Mouse (Mus musculus) liver, embryonic 12.5 days (tissue): Measurements from ENCODE around the gene Tatdn3. TPM values are rescaled to one million over a fixed set of nuclear protein-coding genes. Genes with fewer than 3 reads are reported as not detected.
"Not testable (repeated sequence)": the region's sequence is repeated elsewhere in the genome, so short reads cannot be mapped to it uniquely, and the experiment has no call there.

Experiments
- ATAC-seq: fragments of 200-750 bp; cut with Nextera tagmentation; 2 replicates; pipeline ENCODE4 v1.8.0; 2017; ENCODE audit warnings: moderate number of reproducible peaks, mild to moderate bottlenecking, moderate library complexity
- H3K27ac ChIP-seq: fragments of 300-500 bp; sonication (generic); 2 replicates; pipeline ENCODE4 v1.5.1; 2016; ENCODE audit warnings: mild to moderate bottlenecking
- H3K27me3 ChIP-seq: fragments of 300-500 bp; sonication (generic); replicated peaks from 2 replicates; pipeline ENCODE4 v1.6.1; 2016; ENCODE audit warnings: mild to moderate bottlenecking, moderate library complexity
- H3K36me3 ChIP-seq: fragments of 300-500 bp; sonication (generic); 2 replicates; pipeline ENCODE4 v1.6.1; 2016; ENCODE audit warnings: mild to moderate bottlenecking, moderate library complexity
- H3K4me1 ChIP-seq: fragments of 300-500 bp; sonication (generic); 2 replicates; pipeline ENCODE4 v1.6.1; 2016
- H3K4me2 ChIP-seq: fragments of 300-500 bp; sonication (generic); 2 replicates; pipeline ENCODE4 v1.6.1; 2016; ENCODE audit warnings: mild to moderate bottlenecking, moderate library complexity
- H3K4me3 ChIP-seq: fragments of 300-500 bp; sonication (generic); 2 replicates; pipeline ENCODE4 v1.5.1; 2016; ENCODE audit warnings: mild to moderate bottlenecking, moderate library complexity
- H3K9ac ChIP-seq: fragments of 300-500 bp; sonication (generic); 2 replicates; pipeline ENCODE4 v1.6.1; 2016; ENCODE audit warnings: mild to moderate bottlenecking, moderate library complexity
- H3K9me3 ChIP-seq: fragments of 300-500 bp; sonication (generic); replicated peaks from 2 replicates; pipeline ENCODE4 v1.6.1; 2016; ENCODE audit warnings: mild to moderate bottlenecking, moderate library complexity
- WGBS: fragments of 180-500 bp; shearing (Covaris S2); methylation state at CpG from one replicate; pipeline ENCODE4 v1.1.7; 2016; ENCODE audit not compliant: insufficient replicate concordance; 5-methylcytosine and 5-hydroxymethylcytosine counted together
- polyA plus RNA-seq: library from polyadenylated mRNA; unstranded; fragments of >200 nt; fragmentation: Nextera tagmentation; extraction: Ambion mirVana; gene quantifications from 2 replicates; pipeline ENCODE4 v1.2.1, GENCODE M21; 2016

The Tatdn3 gene
- polyA plus RNA-seq, 1 experiment from 2014 or later = 9.8 TPM

DNA sequence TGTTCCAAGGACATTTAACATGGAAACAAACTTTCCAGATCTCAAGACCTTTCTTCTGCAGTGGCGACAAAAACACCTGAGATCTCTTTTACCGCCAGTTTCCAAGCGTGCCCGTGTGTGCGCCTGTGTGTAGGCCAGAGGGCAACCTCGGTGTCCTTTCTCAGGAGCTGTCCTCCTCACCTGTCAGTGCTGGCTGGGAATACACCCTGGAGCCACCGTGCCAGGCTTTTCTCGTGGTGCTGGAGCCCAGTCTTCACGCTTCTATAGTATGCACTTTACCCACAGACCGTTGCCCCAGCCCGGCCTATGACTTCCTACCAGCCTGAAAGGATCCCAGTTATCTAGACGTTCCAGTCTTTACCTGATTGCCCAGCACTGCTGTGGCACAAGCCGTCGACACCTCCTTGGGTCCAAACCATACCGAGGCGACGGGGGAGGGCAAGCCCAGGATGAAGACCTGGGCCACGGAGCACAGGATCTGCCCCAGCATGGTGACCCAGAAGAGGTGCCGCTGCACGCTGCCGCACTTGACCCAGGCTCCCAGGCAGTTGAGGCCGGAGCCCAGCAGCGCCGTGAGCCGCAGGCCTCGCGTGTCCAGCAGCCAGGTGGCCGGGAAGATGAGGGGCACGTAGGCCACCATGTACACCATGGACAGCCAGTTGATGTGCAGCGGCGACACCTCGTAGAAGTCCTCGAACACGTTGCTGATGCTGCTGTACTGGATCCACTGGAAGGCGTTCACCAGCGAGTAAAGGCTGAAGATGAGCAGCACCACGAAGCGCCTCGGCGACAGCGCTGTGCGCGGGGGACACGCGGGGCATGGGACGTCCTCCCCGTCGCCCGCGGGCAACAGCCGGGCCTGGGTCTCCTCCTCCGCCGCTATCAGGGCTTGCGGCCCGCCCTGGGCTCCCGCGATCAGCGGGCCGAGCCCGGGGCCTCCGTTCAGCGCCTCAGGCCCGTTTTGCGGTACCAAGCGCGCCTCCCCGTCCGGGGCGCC is 37.4 kb downstream of the Tatdn3 start:
- H3K9me3 ChIP-seq = no peaks in the 10 kb centered on the region
- no peaks in the 10 kb centered on the region for H3K27me3 ChIP-seq
- peak; percentile 47 for ATAC-seq
- peaks cover 12% of the 10 kb centered on the region for H3K36me3 ChIP-seq
- H3K9ac ChIP-seq = peak overlapping the region; percentile 89
- H3K4me3 ChIP-seq = peak overlapping the region; percentile 84
- peaks cover 27% of the 10 kb centered on the region for H3K4me1 ChIP-seq
- peak overlapping the region; percentile 86 for H3K27ac ChIP-seq
- WGBS = 3% methylated on average over 68 of the region's 69 CpGs
- peak overlapping the region; percentile 100 for H3K4me2 ChIP-seq

DNA sequence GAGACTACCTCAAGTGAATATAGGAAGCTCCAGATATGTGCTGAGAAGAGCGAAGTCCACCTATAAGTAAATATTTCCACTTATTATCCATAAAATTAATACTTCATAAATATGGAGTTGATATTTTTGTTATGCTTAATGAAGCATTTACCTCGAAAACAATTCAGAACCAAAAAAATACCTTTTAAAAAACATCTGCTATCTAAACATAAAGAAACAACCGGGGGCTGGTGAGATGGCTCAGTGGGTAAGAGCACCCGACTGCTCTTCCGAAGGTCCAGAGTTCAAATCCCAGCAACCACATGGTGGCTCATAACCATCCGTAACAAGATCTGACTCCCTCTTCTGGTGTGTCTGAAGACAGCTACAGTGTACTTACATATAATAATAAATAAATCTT is 38.9 kb downstream of the Tatdn3 start:
- not testable (repeated sequence) for H3K27me3 ChIP-seq, H3K27ac ChIP-seq, H3K4me2 ChIP-seq, H3K9me3 ChIP-seq, ATAC-seq, H3K4me3 ChIP-seq, H3K9ac ChIP-seq
- Histone ChIP-seq H3K4me1 (peaks cover 27% of the 10 kb centered on the region), H3K36me3 (peaks cover 19% of the 10 kb centered on the region)
- 83% methylated on average over 6 of the region's 6 CpGs for WGBS

- H3K9ac ChIP-seq = no peak overlapping the region
- 73% methylated on average over 2 of the region's 2 CpGs for WGBS
Measured at GRCm38 (mm10) chr1:191023140-191023539, 39.6 kb downstream of the Tatdn3 start.

DNA sequence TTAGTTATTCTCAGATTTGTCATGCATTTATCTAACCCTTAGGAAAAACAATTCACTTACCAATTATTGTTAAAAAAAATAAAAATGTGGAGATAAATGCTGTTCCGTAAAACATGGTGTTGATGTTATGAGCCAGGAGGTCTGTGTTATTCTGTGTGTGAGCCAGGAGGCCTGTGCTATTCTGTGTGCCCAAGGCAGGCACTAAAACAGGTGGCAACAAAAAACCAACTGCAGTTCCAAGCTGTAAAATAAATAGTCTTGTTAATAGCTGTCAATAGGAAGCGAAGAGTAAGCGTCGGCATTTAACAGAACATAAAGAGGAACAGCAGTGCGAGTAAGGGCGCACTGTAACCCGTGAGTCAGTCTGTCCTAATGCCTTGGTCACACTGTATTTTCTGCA is 41.7 kb downstream of the Tatdn3 start:
- H3K27ac ChIP-seq = no peak overlapping the region
- WGBS = 86% methylated on average over 7 of the region's 7 CpGs
- H3K4me3 ChIP-seq = no peak overlapping the region
- H3K9ac ChIP-seq = no peak overlapping the region
- no peaks in the 10 kb centered on the region for H3K27me3 ChIP-seq
- H3K36me3 ChIP-seq = peaks cover 19% of the 10 kb centered on the region
- H3K9me3 ChIP-seq = no peaks in the 10 kb centered on the region
- H3K4me2 ChIP-seq = no peak overlapping the region
- peaks cover 18% of the 10 kb centered on the region for H3K4me1 ChIP-seq
- ATAC-seq = no peak

More at GRCm38 (mm10) chr1:191023140-191023539, 39.6 kb downstream of the Tatdn3 start:
- no peak overlapping the region for H3K27ac ChIP-seq
- H3K4me3 ChIP-seq = no peak overlapping the region
- ATAC-seq = no peak
- no peak overlapping the region for H3K4me2 ChIP-seq
- peaks cover 19% of the 10 kb centered on the region for H3K36me3 ChIP-seq
- peaks cover 27% of the 10 kb centered on the region for H3K4me1 ChIP-seq
- H3K9me3 ChIP-seq = no peaks in the 10 kb centered on the region
- no peaks in the 10 kb centered on the region for H3K27me3 ChIP-seq

- H3K36me3 ChIP-seq = peaks cover 19% of the 10 kb centered on the region
- no peak overlapping the region for H3K27ac ChIP-seq
- H3K4me1 ChIP-seq = peaks cover 14% of the 10 kb centered on the region
- no peak overlapping the region for H3K4me3 ChIP-seq
- H3K27me3 ChIP-seq = no peaks in the 10 kb centered on the region
- no peak overlapping the region for H3K9ac ChIP-seq
- no peaks in the 10 kb centered on the region for H3K9me3 ChIP-seq
- no peak overlapping the region for H3K4me2 ChIP-seq
- 87% methylated on average over 3 of the region's 3 CpGs for WGBS
- ATAC-seq = no peak
Measured at GRCm38 (mm10) chr1:191020217-191020924, 42.4 kb downstream of the Tatdn3 start.

DNA sequence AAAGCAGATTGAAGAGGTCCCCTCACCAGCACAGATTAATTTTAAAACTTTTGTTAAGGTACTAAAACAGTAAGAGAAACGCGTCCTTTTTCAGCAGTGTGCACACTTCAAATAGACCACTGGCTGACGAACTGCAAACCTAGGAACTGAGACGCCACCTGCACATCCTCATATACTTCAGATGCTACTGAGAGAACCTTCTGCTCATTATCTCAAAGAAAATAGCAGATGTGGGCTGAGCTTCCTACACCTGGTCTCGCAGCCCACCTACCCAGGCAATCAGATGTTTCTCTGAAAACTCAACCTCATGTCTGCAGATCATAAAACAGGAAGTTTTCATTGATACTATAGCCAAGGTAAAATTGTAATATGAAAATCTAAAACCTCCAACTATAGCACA is 42.9 kb downstream of the Tatdn3 start:
- 84% methylated on average over 5 of the region's 5 CpGs for whole genome bisulfite sequencing
- H3K9me3 ChIP-seq = no peaks in the 10 kb centered on the region
- H3K4me2 ChIP-seq = no peak overlapping the region
- peaks cover 25% of the 10 kb centered on the region for H3K36me3 ChIP-seq
- H3K27me3 ChIP-seq = no peaks in the 10 kb centered on the region
- no peak overlapping the region for H3K4me3 ChIP-seq
- H3K9ac ChIP-seq = no peak overlapping the region
- H3K4me1 ChIP-seq = peaks cover 9% of the 10 kb centered on the region
- ATAC-seq = no peak
- no peak overlapping the region for H3K27ac ChIP-seq

DNA sequence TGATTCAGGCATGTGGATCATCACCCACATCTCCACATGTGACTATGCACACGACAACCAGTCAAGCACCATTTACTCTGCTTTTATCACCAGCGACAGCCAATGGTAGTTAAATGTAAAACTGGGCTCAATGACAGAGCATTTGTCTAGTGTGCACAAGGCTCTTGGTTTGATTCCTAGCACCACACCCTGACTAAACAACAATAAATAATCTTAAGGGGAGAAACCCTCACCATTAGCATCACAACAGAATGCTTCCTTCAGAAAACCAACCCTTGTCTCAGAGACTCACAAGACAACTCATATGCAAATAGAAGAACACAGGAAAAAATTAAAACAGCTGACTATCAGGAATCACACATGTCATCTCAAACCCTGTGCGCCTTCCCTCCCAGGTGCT is 48.5 kb downstream of the Tatdn3 start:
- H3K4me2 ChIP-seq = no peak overlapping the region
- no peaks in the 10 kb centered on the region for H3K4me1 ChIP-seq
- H3K4me3 ChIP-seq = no peak overlapping the region
- no peaks in the 10 kb centered on the region for H3K27me3 ChIP-seq
- no peak overlapping the region for H3K9ac ChIP-seq
- 89% methylated on average over 3 of the region's 3 CpGs for WGBS
- H3K36me3 ChIP-seq = peaks cover 61% of the 10 kb centered on the region
- no peak for ATAC-seq
- no peak overlapping the region for H3K27ac ChIP-seq
- no peaks in the 10 kb centered on the region for H3K9me3 ChIP-seq

DNA sequence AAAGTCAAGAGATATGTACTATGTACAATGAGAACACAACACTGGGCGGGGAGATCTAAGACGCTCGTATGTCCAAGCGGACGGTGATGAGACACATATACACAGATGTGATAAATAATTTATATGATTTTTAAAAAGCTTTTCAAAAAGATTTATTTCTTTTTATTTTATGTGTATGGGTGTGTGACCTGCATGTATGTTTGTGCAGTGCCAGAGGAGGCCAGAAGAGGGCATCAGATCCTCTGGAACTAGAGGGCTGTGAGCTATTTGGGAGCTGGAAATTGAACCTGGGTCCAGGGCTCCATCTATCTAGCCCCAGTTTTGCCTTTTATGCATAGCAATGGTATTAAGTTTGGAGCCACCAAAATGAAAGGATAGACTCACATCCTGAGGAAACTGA is 54.0 kb downstream of the Tatdn3 start:
- H3K9ac ChIP-seq = no peak overlapping the region
- no peak for ATAC-seq
- WGBS = 88% methylated on average over 5 of the region's 5 CpGs

GRCm38 (mm10) chr1:191002201-191002600 is 60.5 kb downstream of the Tatdn3 start:
- ATAC-seq = no peak
- 64% methylated on average over 6 of the region's 6 CpGs for WGBS
- Histone ChIP-seq H3K4me3 (no peak overlapping the region), H3K36me3 (peaks cover 22% of the 10 kb centered on the region), H3K27me3 (no peaks in the 10 kb centered on the region), H3K9me3 (peaks cover 3% of the 10 kb centered on the region; the same call in 1 of the 2 replicates), H3K4me2 (no peak overlapping the region), H3K4me1 (no peaks in the 10 kb centered on the region), H3K27ac (no peak overlapping the region), H3K9ac (no peak overlapping the region)

More for the DNA sequence above, 54.0 kb downstream of the Tatdn3 start:
- H3K27ac ChIP-seq = no peak overlapping the region
- peaks cover 83% of the 10 kb centered on the region for H3K36me3 ChIP-seq
- no peak overlapping the region for H3K4me2 ChIP-seq
- H3K4me1 ChIP-seq = no peaks in the 10 kb centered on the region
- H3K4me3 ChIP-seq = no peak overlapping the region
- no peaks in the 10 kb centered on the region for H3K9me3 ChIP-seq
- H3K27me3 ChIP-seq = no peaks in the 10 kb centered on the region

DNA sequence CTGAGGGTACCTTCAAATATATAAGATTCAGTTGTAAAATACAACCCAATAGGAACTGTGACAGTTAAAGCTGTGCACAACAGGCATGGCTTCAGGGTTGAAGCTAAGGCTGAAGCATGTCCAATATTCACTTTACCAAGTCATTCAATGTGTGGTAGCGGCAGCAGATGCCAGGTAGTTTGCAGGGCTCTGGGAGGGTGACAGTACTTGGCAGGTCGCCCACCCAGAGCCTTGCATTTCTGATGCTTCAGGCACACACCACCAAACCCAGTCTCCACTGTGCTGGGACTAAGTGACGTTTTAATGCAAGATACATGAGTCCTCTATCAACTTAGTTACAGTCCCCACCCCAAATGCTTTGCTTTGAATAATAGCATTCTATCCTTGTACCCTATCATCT is 62.0 kb downstream of the Tatdn3 start:
- H3K27me3 ChIP-seq = 0 out of 2 replicates have a peak, but pooled peaks cover 2% of the 10 kb centered on the region
- no peaks in the 10 kb centered on the region for H3K4me1 ChIP-seq
- H3K4me2 ChIP-seq = no peak overlapping the region
- no peak overlapping the region for H3K4me3 ChIP-seq
- no peak overlapping the region for H3K9ac ChIP-seq
- H3K9me3 ChIP-seq = peaks cover 3% of the 10 kb centered on the region; the same call in 1 of the 2 replicates
- no peak for ATAC-seq
- WGBS = 79% methylated on average over 3 of the region's 3 CpGs
- no peak overlapping the region for H3K27ac ChIP-seq
- H3K36me3 ChIP-seq = peaks cover 16% of the 10 kb centered on the region

GRCm38 (mm10) chr1:190998027-190998426 is 64.7 kb downstream of the Tatdn3 start:
- H3K9ac ChIP-seq = no peak overlapping the region
- 61% methylated on average over 1 of the region's 1 CpGs for WGBS
- H3K4me2 ChIP-seq = no peak overlapping the region
- H3K36me3 ChIP-seq = no peaks in the 10 kb centered on the region
- no peak overlapping the region for H3K4me3 ChIP-seq
- H3K4me1 ChIP-seq = no peaks in the 10 kb centered on the region
- H3K27ac ChIP-seq = no peak overlapping the region
- ATAC-seq = no peak
- H3K9me3 ChIP-seq = peaks cover 3% of the 10 kb centered on the region; the same call in 1 of the 2 replicates
- H3K27me3 ChIP-seq = peaks cover 21% of the 10 kb centered on the region; the same call in 1 of the 2 replicates

DNA sequence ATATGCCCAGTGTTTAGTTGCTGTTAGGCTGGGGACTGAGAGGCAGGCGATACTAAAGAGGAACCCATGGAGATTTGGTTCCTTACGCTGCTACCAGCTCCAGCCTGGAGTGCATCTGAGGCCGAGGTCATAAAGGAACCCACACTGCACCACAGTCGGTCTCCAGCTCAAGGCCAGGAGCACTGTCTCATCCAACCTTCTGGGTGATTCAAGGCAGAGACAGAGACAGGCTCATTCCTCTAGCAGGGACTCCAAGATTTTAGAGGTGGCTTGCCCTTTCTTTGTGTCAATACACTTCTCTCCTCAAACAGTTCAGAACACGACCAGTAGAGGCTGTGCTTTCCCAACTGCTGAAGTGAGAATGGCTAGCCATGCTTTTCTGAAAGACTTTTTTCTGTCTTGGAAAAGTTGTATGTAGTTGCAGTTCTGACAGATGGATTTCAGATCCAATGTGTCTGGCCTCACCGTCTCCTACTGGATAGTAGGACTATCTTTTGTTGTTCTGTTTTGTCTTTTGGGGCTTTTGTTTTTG is 66.3 kb downstream of the Tatdn3 start:
- H3K27ac ChIP-seq = no peak overlapping the region
- no peaks in the 10 kb centered on the region for H3K4me1 ChIP-seq
- H3K9ac ChIP-seq = no peak overlapping the region
- H3K9me3 ChIP-seq = peaks cover 3% of the 10 kb centered on the region; the same call in 1 of the 2 replicates
- H3K36me3 ChIP-seq = no peaks in the 10 kb centered on the region
- 48% methylated on average over 6 of the region's 6 CpGs for WGBS
- H3K4me2 ChIP-seq = no peak overlapping the region
- H3K27me3 ChIP-seq = peaks cover 21% of the 10 kb centered on the region; the same call in 1 of the 2 replicates
- no peak for ATAC-seq
- no peak overlapping the region for H3K4me3 ChIP-seq
